Mouse (Mus musculus) cerebellum, postnatal 4 days (tissue): ENCODE data around the gene Ggt6.

Experiments
- DNase-seq, 2 experiments: peaks; one replicate each; pipeline ENCODE4 v3.0.0; 2022; ENCODE audit warnings: low spot score in 2 of 2, mixed read lengths in 1 of 2

Ggt6 gene

DNA sequence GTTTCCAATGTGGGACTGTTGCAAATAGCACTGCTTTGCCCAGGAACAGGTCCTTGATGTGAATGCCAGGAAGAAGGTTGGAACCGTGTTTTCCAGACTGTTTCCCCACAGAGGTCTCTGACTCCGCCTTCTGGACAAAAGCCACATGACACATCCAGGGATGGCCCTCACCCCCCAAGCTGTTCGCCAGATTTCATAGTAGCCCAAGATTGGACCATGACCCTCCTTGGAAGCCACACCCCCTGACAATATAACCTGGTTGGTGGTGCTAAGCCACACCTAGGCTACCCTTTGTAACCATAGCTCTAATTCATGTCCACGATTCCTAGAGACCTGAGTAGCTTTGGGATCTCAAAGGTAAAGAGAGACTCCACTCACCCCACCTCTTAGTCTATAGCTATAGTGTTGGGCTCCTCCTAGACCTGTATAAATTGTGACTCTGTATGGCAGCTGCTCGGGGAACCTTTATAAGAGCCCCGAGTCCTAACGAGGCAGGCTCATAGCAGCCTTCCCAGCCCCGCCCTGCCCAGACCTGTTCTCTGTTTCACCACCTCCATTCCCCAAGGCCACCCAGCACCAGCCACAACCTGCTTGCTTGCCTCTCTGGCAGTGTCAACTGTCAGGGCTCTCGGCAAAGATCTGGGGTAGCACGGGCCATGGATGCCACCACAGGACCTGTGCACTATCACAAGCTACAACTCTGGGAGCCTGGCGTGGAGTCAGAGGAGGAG lies at the start of gene Ggt6:
TSS of gene Ggt6 (plus strand) at position 564 of the 731 bp plus-strand sequence.
- no peak for DNase-seq

DNA sequence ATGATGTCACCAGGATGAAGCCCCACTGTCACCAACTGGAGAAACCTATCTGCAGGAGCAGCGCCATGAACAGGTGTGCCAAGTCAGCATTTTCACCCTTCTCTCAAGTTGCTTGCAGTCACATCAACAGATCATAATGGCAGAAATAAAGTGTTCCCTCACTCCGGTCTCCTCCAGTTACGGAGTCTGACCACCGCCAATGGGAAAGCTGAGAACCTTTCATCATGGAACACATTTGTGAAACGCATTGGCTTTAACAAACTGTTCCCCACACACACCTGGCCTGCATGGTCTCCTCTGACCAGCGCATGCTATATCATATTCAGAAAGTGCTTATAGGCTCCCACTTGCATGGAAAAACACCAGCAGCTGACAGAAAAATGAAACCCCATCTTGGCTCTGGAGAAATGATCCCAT lies 47.2 kb upstream of the Ggt6 start:
- DNase-seq = no peak

DNA sequence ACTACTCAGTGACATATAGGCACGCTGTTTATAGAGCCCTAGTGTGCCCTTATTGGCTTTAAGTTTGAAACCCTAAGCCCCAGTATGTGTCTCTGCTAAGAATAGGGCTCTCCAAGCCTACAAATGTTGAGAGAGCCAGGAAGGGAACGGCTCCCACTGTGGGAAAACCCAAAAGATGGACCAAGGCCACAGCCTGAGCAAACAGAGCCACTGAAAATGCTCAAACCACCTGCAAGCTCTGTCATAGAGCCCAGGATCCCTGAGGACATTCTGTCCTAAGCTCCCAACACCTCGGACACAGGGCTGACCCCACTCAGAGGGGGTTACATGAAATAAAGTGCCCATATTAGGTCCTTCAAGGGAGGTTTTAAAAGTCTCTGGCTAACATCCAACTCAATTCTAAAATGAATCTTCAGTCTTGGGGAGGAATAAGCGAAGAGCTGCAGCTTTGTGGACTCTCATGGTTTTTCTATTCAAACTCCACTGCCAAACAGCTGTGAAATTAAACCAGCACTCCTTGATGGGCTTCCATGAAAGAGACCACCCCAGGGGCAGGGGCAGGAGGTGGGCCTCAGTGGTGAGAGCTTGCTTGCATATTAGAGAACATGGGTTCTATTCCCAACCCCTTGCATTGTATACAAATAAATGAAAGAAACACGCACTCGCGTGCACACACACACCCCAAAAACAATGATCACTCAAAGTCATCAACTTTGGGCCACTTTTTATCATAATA lies 45.8 kb upstream of the Ggt6 start:
- DNase-seq = no peak

DNA sequence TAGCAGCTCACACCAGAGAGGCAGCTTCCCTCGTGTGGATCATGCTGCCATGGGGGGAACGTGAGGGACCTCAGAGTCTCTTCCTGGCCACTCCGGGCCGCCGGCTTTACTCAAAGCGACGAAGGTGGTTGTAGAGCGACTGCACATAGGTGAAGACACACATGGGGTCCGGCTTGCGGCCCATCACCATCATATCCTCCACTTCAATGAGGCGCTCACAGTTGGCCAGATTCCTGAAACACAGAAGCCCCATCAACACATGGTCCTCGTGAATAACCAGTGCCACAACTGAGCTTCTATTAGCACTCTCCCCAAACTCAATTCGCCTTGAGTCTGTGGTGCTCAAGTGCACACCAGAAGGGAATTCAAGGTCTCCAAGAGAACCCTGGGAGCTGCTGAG lies 44.1 kb upstream of the Ggt6 start:
- no peak for DNase-seq

DNA sequence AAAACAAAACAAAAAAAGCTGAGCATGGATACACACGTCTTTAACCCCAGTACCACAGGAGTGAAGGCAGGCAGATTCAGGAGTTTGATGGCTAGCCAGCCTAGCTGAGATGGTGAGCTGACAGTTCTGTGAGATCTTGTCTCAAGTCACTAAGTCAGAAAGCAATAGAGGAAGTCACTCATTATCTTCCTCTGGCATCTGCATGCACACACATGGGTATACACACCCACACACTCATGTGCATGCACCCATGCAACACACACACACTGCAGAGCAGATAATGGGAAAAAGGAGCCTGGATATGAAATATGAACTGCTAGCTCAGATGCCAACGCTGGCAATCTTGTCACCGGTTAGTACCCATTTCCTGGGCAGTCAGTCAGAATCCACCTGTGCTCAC lies 42.1 kb upstream of the Ggt6 start:
- no peak for DNase-seq

DNA sequence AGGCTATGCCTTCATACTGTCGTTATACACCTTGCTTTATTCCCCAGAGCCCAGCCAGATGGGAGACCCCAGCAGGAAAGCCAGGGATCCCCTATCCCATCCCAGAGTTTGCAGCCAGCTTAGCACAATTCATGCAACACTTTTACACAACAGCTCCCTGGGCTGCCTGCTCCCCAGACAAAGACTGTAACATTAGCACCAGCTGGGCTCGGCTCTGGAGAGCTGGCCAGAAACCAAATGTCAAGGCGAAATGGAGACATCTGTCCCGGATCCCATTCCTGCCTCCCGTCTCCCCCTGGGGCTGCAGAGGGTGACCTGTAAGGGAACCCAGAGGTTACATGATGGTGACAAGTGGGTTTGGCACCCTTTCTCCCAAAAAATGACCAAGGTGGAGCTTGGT lies 41.7 kb upstream of the Ggt6 start:
- no peak for DNase-seq

DNA sequence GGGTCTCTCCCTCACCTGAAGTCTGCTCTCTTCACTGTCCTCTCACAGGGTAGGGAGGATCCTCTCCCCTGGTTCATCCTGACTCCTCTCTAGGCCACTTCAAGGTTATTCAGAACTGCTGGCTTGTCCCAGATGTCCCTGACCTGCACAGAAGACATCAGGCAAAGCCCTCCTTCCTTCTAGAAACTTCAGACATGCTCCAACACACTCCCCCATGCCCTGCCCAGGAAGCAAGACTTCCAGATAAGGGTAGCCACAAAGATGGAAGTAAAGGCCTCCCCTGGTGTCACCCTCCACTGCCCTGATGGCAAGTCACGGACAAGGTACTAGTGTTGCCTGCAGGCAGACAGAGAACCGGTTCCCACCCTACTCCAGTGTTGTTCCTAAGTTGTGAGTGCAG lies 40.6 kb upstream of the Ggt6 start:
- DNase-seq = no peak

DNA sequence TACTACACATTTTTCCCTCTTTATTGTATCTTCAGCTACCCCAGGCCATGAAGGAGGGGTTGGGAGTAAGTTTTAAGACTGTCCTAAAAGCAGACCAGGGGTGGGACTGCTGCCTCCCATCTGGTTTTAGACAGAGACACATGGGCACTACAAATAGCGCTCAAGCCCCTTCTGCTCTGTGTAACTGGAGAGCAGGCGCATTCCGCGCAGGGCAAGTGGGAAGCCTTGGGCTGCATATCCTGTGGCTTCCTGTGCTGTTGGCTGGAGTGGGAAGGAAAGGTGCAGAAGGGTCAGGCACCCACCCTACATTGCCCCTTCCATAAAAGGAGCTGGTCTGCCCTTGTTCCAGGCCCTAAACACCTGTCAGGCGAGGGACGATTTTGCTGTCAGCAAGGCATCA lies 39.7 kb upstream of the Ggt6 start:
- no peak for DNase-seq

DNA sequence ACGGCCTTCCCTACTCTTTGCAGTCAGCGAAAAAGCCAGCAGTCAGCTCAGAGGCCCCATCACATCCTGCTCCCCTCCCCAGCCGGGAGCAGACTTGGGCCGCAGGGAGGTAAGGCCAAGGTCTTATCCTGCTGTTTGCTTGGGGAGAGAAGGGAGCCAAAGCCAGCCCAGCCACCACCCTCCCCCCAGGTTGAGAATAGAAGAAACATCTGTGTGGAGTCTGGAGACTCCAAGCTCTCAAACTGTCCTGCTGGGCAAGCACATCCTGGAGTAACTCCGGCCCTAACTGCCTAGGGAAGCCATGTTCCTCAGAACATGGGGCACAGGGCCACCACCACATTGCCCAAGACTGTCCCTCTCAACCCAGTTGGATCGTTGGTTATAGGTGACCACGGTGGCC lies 38.7 kb upstream of the Ggt6 start:
- DNase-seq = no peak

DNA sequence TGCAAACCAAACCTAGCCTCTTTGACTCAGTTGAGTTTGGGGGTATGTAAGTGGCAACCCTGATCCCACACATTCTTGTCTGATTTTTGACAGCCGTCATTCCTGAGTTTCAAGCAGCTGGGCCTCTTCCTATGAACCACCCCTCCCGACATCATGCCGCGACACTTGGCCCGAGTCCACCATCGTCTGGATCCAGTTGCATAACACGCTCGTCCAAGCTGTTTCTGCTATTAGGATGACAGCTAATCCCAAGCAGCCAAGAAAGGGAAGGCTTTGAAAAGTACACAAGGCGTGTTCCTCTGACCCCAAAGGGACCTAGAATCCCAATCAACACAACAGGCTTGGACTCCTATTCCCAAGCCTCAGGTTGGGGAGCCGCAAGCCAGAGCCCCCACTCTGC lies 38.3 kb upstream of the Ggt6 start:
- peak in 1 of 2 experiments; percentile 58 for DNase-seq

DNA sequence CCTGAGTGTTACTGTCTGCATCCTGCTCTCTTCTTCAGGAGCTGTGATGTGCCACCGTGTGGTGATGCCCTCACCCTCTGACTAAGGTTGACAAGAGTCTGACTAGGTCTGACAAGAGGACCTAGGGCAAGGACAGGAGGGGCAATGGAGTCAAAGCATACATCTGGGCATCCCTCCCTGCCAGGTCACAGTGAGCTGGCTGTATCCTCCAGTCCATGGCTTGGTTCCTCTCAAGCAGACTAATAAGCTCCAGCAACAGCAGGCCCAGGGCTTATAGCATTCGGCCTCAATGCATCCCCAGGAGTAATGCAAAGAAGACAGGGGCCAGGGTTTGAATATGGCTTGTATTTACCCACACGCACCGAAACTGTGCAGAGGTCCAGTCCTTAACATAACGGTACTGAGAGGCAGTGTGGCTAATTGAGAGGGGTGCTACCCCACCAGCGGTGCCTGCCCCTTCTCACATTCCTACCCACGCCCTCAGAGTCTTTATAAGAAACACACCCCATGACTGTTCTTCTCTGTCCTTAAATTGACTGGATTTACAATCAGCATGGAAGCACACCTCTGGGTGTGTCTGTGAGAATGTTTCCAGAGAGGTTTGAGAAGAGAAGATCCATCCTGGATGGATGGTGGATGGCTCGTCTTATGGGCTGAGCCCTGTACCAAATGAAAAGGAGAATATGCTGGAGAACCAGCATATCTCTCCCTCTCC lies 37.4 kb upstream of the Ggt6 start:
- no peak for DNase-seq

DNA sequence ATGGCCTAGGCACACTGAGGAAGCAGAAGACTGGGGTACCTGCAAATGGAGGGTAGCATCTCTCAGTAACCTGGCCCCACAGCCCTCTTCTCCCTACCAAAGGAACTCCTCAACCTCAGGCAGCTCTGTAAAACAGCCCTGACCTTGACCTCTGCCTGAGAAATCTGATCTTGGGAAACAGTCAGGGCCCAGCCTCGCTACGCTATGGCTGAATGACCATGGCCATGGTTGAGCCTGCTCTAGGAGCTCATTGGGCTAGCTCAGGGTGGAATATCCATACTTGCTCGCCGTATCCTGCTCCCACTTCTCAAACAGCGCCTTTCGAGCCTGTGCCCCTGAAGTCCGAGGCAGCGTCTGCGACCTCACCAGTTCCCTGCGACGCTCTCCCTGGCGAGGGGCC lies 34.3 kb upstream of the Ggt6 start:
- DNase-seq = no peak

DNA sequence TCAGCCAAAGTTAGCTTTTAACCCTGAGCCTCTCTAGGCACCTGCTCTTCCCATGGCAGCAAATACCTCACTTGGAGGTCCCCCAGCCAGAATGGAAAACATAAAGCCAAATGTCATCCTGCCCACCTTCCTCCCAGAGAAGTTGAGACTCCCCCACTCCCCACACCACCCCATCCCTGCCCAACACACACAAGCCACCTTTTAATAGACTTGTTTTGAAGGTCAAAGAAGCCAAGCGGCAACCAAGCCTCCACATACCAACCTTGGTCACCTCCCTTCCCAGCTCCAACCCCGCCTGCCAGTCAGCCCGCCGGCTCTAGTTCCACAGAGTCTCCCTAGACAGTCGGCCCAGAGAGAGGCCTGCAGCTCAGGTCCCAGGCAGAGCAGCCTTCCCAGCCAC lies 33.3 kb upstream of the Ggt6 start:
- no peak for DNase-seq

DNA sequence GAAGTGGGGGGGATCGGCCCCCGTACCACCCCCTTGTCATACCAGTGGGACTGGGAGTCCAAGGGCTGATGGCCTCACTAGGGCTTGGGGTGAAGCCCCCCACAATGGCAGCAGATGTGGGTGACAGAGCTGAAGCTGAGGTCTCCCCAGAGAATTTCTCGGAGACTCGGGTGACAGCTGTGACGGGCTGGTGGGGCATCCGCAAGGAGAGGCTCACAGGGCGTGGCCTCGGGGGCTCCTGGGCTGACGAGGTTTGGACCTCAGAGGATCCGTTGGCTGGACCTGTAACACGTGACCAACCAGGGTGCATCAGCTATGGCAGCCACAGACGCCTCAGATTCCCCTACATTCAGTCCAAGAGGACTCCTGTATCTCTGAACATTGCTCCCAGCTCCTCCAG lies 32.4 kb upstream of the Ggt6 start:
- no peak for DNase-seq

DNA sequence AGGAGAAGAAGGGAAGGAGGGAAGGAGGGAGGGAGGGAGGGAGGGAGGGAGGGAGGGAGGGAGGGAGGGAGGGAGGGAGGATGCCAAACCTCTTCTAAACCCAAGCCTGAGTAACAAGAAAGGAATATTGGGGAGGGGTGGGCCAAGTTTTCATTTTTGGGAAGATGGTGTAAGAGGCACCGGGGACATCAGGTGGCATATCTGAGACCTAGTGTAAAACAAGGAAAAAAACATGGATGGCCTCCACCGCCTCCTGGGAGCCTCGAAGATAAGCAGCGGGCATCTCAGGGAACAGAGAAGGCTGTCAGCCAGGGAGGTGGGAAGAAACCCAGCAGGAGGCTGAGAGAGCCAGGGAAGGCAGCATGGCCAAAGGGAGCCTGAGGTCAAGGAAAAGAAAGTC lies 29.8 kb upstream of the Ggt6 start:
- DNase-seq = no peak

DNA sequence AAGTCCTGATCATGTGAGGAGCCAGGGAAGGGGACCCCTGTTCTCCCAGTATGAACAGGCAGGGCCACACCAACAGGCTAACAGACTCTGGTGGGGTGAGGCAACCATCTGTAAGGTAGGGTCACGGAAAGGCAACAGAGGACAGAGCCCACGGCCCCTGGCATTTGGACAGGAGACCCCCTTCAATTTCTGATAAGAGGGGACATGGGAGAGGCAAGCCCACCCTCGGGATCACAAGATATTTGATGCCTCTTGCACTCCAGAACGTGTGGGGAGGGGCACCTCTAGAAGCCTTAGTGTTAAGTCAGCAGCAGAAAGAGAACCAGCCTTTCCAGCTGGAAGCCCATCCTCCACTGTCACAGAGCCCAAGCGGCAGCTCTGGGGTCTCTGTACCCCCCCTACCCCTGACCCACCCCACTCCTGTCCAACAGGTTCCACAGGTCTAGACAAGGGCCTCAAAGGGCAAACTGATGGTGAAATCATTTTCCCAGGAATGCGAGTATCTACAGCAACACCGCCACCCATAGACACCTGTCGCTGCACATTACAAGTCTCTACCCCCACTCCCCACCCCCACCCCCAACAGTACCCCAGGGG lies 29.1 kb upstream of the Ggt6 start:
- no peak for DNase-seq

DNA sequence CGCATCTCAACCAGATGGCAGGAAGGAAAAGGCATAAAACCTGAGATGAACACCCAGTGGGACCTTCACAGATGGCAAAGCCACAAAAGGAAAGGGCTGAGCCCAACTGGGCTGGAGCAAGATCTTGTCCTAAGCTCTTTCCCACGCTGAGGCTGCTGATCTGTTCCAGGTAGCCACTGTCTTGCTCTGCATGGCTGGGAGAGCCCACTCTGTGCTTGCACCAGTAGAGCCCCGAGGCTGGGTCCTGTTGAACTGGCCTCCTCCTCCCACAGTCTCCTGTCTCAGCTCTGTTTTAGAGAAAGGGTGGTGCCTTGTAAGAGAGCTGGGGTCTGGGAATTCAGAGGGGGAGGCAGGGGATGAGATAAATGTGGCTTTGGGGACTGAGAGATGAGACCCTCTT lies 28.2 kb upstream of the Ggt6 start:
- DNase-seq = no peak

DNA sequence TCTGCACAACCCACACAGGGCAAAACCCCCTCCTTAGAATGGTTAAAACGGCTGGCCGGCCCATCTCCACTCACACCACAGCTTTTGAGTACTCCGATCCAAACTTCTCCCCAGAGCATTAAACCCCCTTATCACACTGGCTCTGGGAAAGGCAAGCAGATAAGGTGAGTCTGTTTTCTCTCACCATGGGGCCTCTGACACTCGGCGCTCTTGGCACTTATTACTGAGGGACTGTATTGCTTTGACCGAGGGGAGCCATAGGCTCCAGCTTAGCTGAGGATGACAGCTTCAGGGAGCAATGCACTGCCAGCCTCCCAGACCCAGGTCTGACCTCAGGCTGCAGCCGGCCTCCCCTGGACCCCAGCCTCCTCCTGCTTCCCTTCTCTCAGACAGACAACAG lies 27.8 kb upstream of the Ggt6 start:
- no peak for DNase-seq

DNA sequence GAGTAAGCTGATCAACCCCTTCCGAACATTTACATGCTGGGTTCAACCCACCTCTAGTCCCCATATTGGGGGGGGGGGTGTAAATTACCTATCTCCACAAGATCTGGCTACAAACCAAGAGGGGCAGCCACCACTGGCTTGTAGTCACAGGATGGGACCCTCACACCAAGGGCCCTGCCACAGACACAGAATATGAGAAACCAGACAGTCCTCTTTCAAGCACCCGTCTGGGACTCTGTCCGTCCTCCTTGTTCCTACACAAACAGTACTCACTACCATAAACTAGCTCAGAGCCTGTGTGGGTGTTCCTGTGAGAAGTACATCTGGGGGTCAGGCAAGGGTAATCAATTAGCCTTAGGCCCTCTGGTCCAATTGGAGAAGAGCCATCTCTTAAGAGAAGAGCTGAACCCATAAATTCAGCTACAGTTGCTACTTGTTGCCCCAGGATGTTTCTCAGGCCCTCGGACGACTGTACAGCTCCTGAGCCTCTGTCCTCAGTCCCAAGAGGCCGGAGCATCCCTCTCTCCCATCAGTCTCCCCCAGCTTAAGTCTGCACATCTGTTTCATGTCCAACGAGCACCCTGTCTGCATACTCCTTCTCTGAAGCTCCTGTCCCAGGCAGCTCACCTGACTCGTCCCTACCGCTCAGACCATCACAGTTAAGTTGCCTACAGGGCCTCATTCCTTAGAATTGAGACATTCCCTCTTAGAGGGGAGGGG lies 26.7 kb upstream of the Ggt6 start:
- no peak for DNase-seq

DNA sequence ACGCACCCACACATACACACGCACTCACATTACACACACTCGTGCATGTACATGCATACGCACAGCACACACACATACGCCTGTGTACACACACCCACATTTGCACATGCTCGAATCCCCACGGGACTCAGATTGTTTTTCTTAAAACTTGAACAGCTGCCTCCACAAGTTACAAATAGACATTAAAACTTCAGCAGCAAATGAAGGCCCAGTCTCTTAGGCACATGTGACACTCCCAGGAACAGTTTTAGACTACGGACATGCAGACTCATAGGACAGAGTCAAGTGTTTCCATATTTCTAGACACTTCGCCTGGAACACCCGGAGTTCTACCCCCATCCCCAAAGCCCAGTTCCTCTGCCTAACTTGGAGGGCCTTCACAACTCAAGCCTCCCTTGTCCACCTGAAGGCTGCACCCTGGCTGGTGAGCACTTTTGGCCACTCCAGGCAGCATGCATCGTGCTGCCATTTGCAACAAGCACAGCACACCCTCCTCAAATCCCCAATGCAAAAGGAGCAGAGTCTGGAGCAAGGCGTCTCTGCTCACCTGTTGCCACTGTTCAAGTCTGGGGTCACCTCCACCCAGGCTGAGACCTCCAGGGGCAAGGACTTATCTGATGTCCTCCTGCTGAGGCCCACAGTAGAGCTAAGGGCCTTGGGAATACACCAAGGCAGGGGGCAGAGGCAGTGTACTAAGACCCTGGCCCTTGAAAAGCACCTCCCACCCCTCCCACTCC lies 25.5 kb upstream of the Ggt6 start:
- DNase-seq = no peak

DNA sequence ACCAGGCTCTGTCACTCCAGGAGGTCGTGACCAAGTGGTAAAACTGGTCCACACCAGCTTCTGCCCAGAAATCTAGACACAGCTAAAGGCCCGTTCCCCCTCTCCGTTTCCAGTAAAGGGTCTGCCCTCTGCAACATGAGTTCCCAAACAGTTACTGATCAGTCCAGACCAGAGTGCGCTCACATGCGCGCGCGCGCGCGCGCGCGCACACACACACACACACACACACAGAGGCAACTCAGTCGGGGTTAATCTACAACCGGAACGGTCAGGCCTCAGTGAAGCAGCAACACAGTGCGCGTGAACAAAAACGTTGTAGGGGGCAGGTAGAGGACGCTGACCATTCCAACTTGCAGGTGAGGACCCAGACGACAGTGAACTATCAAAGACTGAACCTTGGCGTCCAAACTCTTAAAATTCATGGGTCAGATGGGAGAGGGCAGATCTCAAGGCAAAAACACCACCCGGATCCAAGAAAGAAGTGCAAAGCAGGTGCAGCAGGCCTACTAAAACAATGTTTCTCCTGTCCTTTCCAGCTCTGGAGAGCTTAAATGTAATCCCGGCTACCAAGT lies 24.7 kb upstream of the Ggt6 start:
- DNase-seq = no peak
